Mouse (Mus musculus) right cerebral cortex, postnatal 4 days (tissue): Measurements from ENCODE around the gene Jakmip3.
A peak's percentile ranks its signal among the peaks of the same experiment; 100 is the strongest.

Source experiments
- DNase-seq: peaks from one replicate; pipeline ENCODE4 v3.0.0-alpha.2; 2022

The Jakmip3 gene

GRCm38 (mm10) chr7:139101826-139102225, 161.3 kb downstream of the Jakmip3 start:
- no peak for DNase-seq

GRCm38 (mm10) chr7:139103960-139104381, 163.4 kb downstream of the Jakmip3 start:
- no peak for DNase-seq

GRCm38 (mm10) chr7:139105076-139105475, 164.5 kb downstream of the Jakmip3 start:
- no peak for DNase-seq

GRCm38 (mm10) chr7:139105705-139106104, 165.2 kb downstream of the Jakmip3 start:
- DNase-seq: no peak

GRCm38 (mm10) chr7:139107908-139108650, 167.5 kb downstream of the Jakmip3 start:
- DNase-seq: no peak

- DNase-seq: peak; percentile 91
These were observed 178.7 kb downstream of the Jakmip3 start for GRCm38 (mm10) chr7:139119152-139119774.

- no peak for DNase-seq
These were observed 179.2 kb downstream of the Jakmip3 start for GRCm38 (mm10) chr7:139119775-139120153.

- no peak for DNase-seq
These were observed 185.4 kb downstream of the Jakmip3 start for GRCm38 (mm10) chr7:139125881-139126280.

- no peak for DNase-seq
These were observed 186.0 kb downstream of the Jakmip3 start for GRCm38 (mm10) chr7:139126549-139126948.

GRCm38 (mm10) chr7:139128994-139129393, 188.5 kb downstream of the Jakmip3 start:
- DNase-seq: no peak

- no peak for DNase-seq
These were observed 189.8 kb downstream of the Jakmip3 start for GRCm38 (mm10) chr7:139130361-139130760.

GRCm38 (mm10) chr7:139131538-139131937, 191.0 kb downstream of the Jakmip3 start:
- DNase-seq: no peak

GRCm38 (mm10) chr7:139133446-139133845, 192.9 kb downstream of the Jakmip3 start:
- DNase-seq: peak; percentile 49
